Comparison of ENCODE assay signal across 17 mouse cellular contexts in the genomic region with DNA sequence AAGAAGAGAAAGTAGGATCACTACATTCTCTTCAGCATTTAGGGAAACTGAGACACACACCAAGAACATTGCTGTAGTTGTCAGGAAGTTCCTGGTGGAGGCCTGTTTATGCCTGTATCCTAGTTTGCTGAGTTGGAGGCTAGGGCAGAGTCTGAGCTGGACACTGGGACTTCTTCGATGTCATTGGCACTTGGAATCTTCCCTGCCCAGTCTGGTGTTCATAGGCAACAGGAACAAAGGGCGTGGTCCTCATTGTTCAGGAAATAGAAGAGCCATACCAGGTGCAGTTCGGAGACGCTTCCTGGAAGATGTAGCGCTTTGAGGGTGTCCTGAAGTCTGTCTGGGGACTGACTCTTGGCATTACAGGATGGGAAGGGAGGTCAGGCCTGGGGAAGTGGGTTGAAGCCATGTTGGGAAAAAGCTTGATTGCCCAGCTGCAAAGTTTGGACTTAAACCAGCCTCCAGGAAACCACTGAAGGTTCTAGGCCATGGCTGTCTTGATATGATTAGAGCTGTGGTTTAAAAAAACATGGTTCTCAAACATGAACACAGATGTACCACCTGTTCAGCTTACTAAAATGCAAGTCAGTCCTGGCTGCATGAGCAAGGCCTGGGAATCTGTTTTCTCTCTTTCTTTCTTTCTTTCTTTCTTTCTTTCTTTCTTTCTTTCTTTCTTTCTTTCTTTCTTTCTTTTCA. TPM values are rescaled to one million over a fixed set of nuclear protein-coding genes. Genes with fewer than 3 reads are reported as not detected.
A peak's percentile ranks its signal among the peaks of the same experiment; 100 is the strongest.
DNase-seq lines count a peak whose midpoint lies in the region; ATAC-seq and TF ChIP-seq lines count a peak whose summit lies in the region.
"Had no signal": no experiment of that assay in that cellular context is flagged by ENCODE, and none has a peak within 500 bp of the region (broad histone marks: within the 10 kb centered on the region; RNA-seq: fewer than 3 reads in every experiment).

No protein-coding gene starts in this region.

- peak overlapping the region; percentile 8; the same call in 1 of the 2 replicates for H3K4me2 ChIP-seq in liver, embryonic 11.5 days
- peak overlapping the region; percentile 83 for H3K4me2 ChIP-seq in liver, embryonic 12.5 days
- H3K4me2 ChIP-seq: hindbrain, embryonic 12.5 days; neural tube, embryonic 12.5 days had no signal

- no peak overlapping the region for H3K4me3 ChIP-seq in gastrocnemius, adult 2 months
- H3K4me3 ChIP-seq in liver, embryonic 11.5 days (ENCODE audit: low read depth, low read length) = no peak overlapping the region
- peak overlapping the region; percentile 36 for H3K4me3 ChIP-seq in liver, embryonic 12.5 days
- H3K4me3 ChIP-seq in olfactory bulb, adult 2 months (ENCODE audit: insufficient read depth, low read depth, low read length) = no peak overlapping the region
- H3K4me3 ChIP-seq: hindbrain, embryonic 12.5 days; neural tube, embryonic 12.5 days had no signal

- DNase-seq in gastrocnemius, adult 2 months = no peak
- DNase-seq in gastrocnemius, adult 8-10 months (ENCODE audit: low spot score in 2 of 2) = no peak
- no peak for DNase-seq in liver, embryonic 11.5 days (ENCODE audit: low spot score)
- DNase-seq in liver = no peak
- DNase-seq in adrenal gland, adult 2 months = no peak
- no peak for DNase-seq in adrenal gland, postnatal 14 days
- DNase-seq: gastrocnemius, postnatal 14 days; kidney, postnatal 25 days; lung, adult 18-20 months; thymus, adult 2 months had no signal

- no peaks in the 10 kb centered on the region for H3K27me3 ChIP-seq in liver, embryonic 11.5 days (replicated peaks; ENCODE audit: control insufficient read depth, insufficient read depth, low read length)
- H3K27me3 ChIP-seq in liver, embryonic 12.5 days (replicated peaks) = no peaks in the 10 kb centered on the region; the same call in 1 of the 2 replicates
- H3K27me3 ChIP-seq: hindbrain, embryonic 12.5 days; neural tube, embryonic 12.5 days had no signal

- TF ChIP-seq POLR2A in olfactory bulb, adult 2 months (IDR thresholded peaks at IDR 0.05; ENCODE audit: insufficient read depth, low read depth, low read length) = no peak

- H3K36me3 ChIP-seq in liver, embryonic 11.5 days (ENCODE audit: control insufficient read depth, insufficient read depth, low read length) = no peaks in the 10 kb centered on the region
- H3K36me3 ChIP-seq in liver, embryonic 12.5 days = peaks cover 9% of the 10 kb centered on the region; the same call in 1 of the 2 replicates
- H3K36me3 ChIP-seq: hindbrain, embryonic 12.5 days; neural tube, embryonic 12.5 days had no signal

- ATAC-seq in liver, embryonic 11.5 days (replicated peaks; ENCODE audit: low FRiP score) = no peak
- ATAC-seq in liver, embryonic 12.5 days = no peak
- ATAC-seq: forebrain, embryonic 16.5 days; midbrain, embryonic 16.5 days had no signal

- TF ChIP-seq CTCF in gastrocnemius, adult 2 months (IDR thresholded peaks at IDR 0.05) = no peak
- TF ChIP-seq CTCF in olfactory bulb, adult 2 months (IDR thresholded peaks at IDR 0.05; ENCODE audit: insufficient read depth, low read depth, low read length) = no peak

- peaks cover 56% of the 10 kb centered on the region for H3K4me1 ChIP-seq in liver, embryonic 11.5 days (replicated peaks; ENCODE audit: control insufficient read depth, insufficient read depth, low read length)
- peaks cover 89% of the 10 kb centered on the region for H3K4me1 ChIP-seq in liver, embryonic 12.5 days
- peaks cover 53% of the 10 kb centered on the region for H3K4me1 ChIP-seq in olfactory bulb, adult 2 months (ENCODE audit: control insufficient read depth, insufficient read depth, low read length)

- no peaks in the 10 kb centered on the region for H3K9me3 ChIP-seq in liver, embryonic 11.5 days (ENCODE audit: control insufficient read depth, low read length)
- H3K9me3 ChIP-seq in liver, embryonic 12.5 days (replicated peaks) = no peaks in the 10 kb centered on the region
- H3K9me3 ChIP-seq: hindbrain, embryonic 12.5 days; neural tube, embryonic 12.5 days had no signal

- H3K27ac ChIP-seq in gastrocnemius, adult 2 months = peak overlapping the region; percentile 98
- peak overlapping the region; percentile 72; the same call in 1 of the 2 replicates for H3K27ac ChIP-seq in liver, embryonic 11.5 days (ENCODE audit: low read depth, low read length)
- peak overlapping the region; percentile 99 for H3K27ac ChIP-seq in liver, embryonic 12.5 days
- H3K27ac ChIP-seq in olfactory bulb, adult 2 months (ENCODE audit: insufficient read depth, low read depth, low read length) = 0 out of 2 replicates have a peak overlapping the region, but pooled peaks have one; percentile 6
- H3K27ac ChIP-seq: hindbrain, embryonic 12.5 days; macrophage; neural tube, embryonic 12.5 days had no signal

- no peak overlapping the region for H3K9ac ChIP-seq in liver, embryonic 11.5 days (ENCODE audit: low read depth, low read length)
- peak overlapping the region; percentile 100 for H3K9ac ChIP-seq in liver, embryonic 12.5 days
- H3K9ac ChIP-seq: hindbrain, embryonic 12.5 days; neural tube, embryonic 12.5 days had no signal

- WGBS in liver, embryonic 11.5 days = 78% methylated on average over 5 of the region's 5 CpGs
- WGBS in liver, embryonic 12.5 days (ENCODE audit: insufficient replicate concordance) = 67% methylated on average over 5 of the region's 5 CpGs
- WGBS in olfactory bulb, adult 2 months = 87% methylated on average over 5 of the region's 5 CpGs

- intact Hi-C loops in gastrocnemius, adult 2 months (cut with DNase I) = no loop called here

RNA-seq across cellular contexts. Expression of gene Smox, which starts 5.0 kb away (rescaled TPM):
- 100 to 1,000 TPM in 1 of 2 experiments, 10 to 100 TPM in 1; 51.2 to 522 TPM for total RNA-seq in gastrocnemius, adult 2 months (2021)
- 100 to 1,000 TPM in 2 of 4 experiments, 10 to 100 TPM in 2; 76.7 to 289 (median 163) TPM for total RNA-seq in gastrocnemius, adult 8-10 months (2022)
- 36.3 and 44.9 TPM in 2 replicates for polyA plus RNA-seq in liver, embryonic 11.5 days (2014; fragmentation: Nextera tagmentation; extraction: Ambion mirVana)
- polyA plus RNA-seq in liver, embryonic 12.5 days (2016; fragmentation: Nextera tagmentation; extraction: Ambion mirVana) = 105 and 116 TPM in 2 replicates
- not detected in 2 replicates for polyA plus RNA-seq in olfactory bulb, adult 2 months (2012; ENCODE audit: insufficient read depth, insufficient read length, low replicate concordance, missing spikeins)
- total RNA-seq in adrenal gland, adult 2 months (2021) = 10 to 100 TPM; 24.3 to 33.1 TPM
- 29.3 and 37.6 TPM in 2 replicates for polyA plus RNA-seq in adrenal gland, adult 2 months (2012; rRNA removed)
- 21.8 and 25.1 TPM in 2 replicates for total RNA-seq in adrenal gland, postnatal 14 days (2021)

Comparison
In these comparisons a context has a peak if more than half of its experiments do, and no peak if none do; other contexts are left out.
1. H3K27ac ChIP-seq: peak in every context shown above with its lines; median percentile 99 in liver, embryonic 12.5 days; 98 in gastrocnemius, adult 2 months; 72 in liver, embryonic 11.5 days; 6 in olfactory bulb, adult 2 months.